Mouse (Mus musculus) G1E (cell line): ENCODE data around the gene Pdlim5. TPM values are rescaled to one million over a fixed set of nuclear protein-coding genes. Genes with fewer than 3 reads are reported as not detected.

ENCODE experiments used
- ATAC-seq: 2 replicates; pipeline ENCODE4 v1.8.0; 2016; ENCODE audit warnings: mild to moderate bottlenecking; ENCODE audit not compliant: insufficient number of reproducible peaks, poor library complexity, low FRiP score, severe bottlenecking; ENCODE audit errors: extremely low read depth
- DNase-seq: peaks from one replicate; pipeline ENCODE4 v3.0.0; 2012; ENCODE audit warnings: low spot score
- H3K27me3 ChIP-seq: 2 replicates; pipeline ENCODE4 v1.6.1; 2012; ENCODE audit warnings: mild to moderate bottlenecking, low read length, inconsistent platforms; ENCODE audit not compliant: insufficient read depth
- H3K36me3 ChIP-seq: replicated peaks from 2 replicates; pipeline ENCODE3; 2012; ENCODE audit warnings: mild to moderate bottlenecking, inconsistent platforms
- H3K4me1 ChIP-seq: 2 replicates; pipeline ENCODE4 v1.6.1; 2012; ENCODE audit warnings: low read depth, low read length, inconsistent platforms, mixed read lengths; ENCODE audit not compliant: insufficient read depth
- H3K4me3 ChIP-seq: 2 replicates; pipeline ENCODE4 v1.5.1; 2012; ENCODE audit warnings: low read depth, mild to moderate bottlenecking, inconsistent platforms, low read length, moderate library complexity, mixed read lengths
- H3K9me3 ChIP-seq: replicated peaks from 2 replicates; pipeline ENCODE4 v1.6.1; 2012; ENCODE audit warnings: inconsistent platforms
- CTCF ChIP-seq: IDR thresholded peaks from 2 replicates; pipeline ENCODE4 v1.5.1; 2012; ENCODE audit warnings: low read depth, low read length, inconsistent platforms, mixed read lengths
- GATA1 ChIP-seq: IDR thresholded peaks from 2 replicates; pipeline ENCODE4 v1.6.1; 2012; ENCODE audit warnings: borderline replicate concordance, low read length, inconsistent platforms, mixed read lengths
- GATA2 ChIP-seq: IDR thresholded peaks from 2 replicates; pipeline ENCODE4 v1.6.1; 2012; ENCODE audit warnings: low read depth, low read length, inconsistent platforms, borderline replicate concordance
- POLR2AphosphoS5 ChIP-seq: IDR thresholded peaks from 2 replicates; pipeline ENCODE4 v1.6.1; 2012; ENCODE audit warnings: low read depth, low read length, inconsistent platforms; ENCODE audit not compliant: insufficient replicate concordance
- TAL1 ChIP-seq: conservative IDR thresholded peaks from 2 replicates; pipeline ENCODE4 v1.6.1; 2012; ENCODE audit warnings: low read depth, low read length, inconsistent platforms, mixed read lengths
- polyA plus RNA-seq: library from polyadenylated mRNA; stranded (reverse); fragments of >175 nt; gene quantifications from 2 replicates; pipeline ENCODE4 v1.2.3, GENCODE M21; 2012
- total RNA-seq, 2 experiments: library from RNA; stranded (forward) in 1 of 2; stranded (reverse) in 1 of 2; fragments of 200-1000 nt in 1 of 2; fragments of >200 nt in 1 of 2; fragmentation: Nextera tagmentation in 1 of 2; gene quantifications; 2 replicates each; pipeline ENCODE4 v1.2.3; 2014 to 2017

The Pdlim5 gene
- total and polyA plus RNA-seq, 3 experiments, result 32.5 to 55.7 (median 33.4) TPM

GRCm38 (mm10) chr3:142413345-142413885 is 17.9 kb upstream of the Pdlim5 start:
- H3K9me3 ChIP-seq, result no peaks in the 10 kb centered on the region
- DNase-seq (no peak), ATAC-seq (no peak)
- H3K27me3 ChIP-seq, result peaks cover 10% of the 10 kb centered on the region; the same call in 1 of the 2 replicates
- H3K4me3 ChIP-seq, result no peak overlapping the region
- TF ChIP-seq CTCF (no peak), TAL1 (no peak), POLR2AphosphoS5 (no peak), GATA1 (no peak), GATA2 (no peak)
- no peaks in the 10 kb centered on the region for H3K36me3 ChIP-seq
- no peaks in the 10 kb centered on the region for H3K4me1 ChIP-seq

- DNase-seq (no peak), ATAC-seq (no peak)
- TF ChIP-seq GATA1 (no peak), CTCF (no peak)
- Histone ChIP-seq H3K27me3 (peaks cover 10% of the 10 kb centered on the region; the same call in 1 of the 2 replicates), H3K9me3 (no peaks in the 10 kb centered on the region), H3K4me1 (no peaks in the 10 kb centered on the region), H3K36me3 (no peaks in the 10 kb centered on the region), H3K4me3 (no peak overlapping the region)
Observed at GRCm38 (mm10) chr3:142410930-142411329, 15.4 kb upstream of the Pdlim5 start.

- H3K4me1 ChIP-seq, result peaks cover 17% of the 10 kb centered on the region
- ATAC-seq, result peak; percentile 73
Observed at GRCm38 (mm10) chr3:142394796-142395508, 544 bp downstream of the Pdlim5 start.

GRCm38 (mm10) chr3:142394000-142394411 is 1.5 kb downstream of the Pdlim5 start:
- Histone ChIP-seq H3K4me3 (peak overlapping the region; percentile 96), H3K9me3 (no peaks in the 10 kb centered on the region), H3K36me3 (peaks cover 11% of the 10 kb centered on the region), H3K27me3 (no peaks in the 10 kb centered on the region), H3K4me1 (peaks cover 17% of the 10 kb centered on the region)
- ATAC-seq (no peak), DNase-seq (no peak)
- TF ChIP-seq TAL1 (no peak), CTCF (no peak), GATA2 (no peak), GATA1 (no peak)

More at GRCm38 (mm10) chr3:142394796-142395508, 544 bp downstream of the Pdlim5 start:
- no peaks in the 10 kb centered on the region for H3K27me3 ChIP-seq
- H3K4me3 ChIP-seq, result peak overlapping the region; percentile 96
- no peak for TF ChIP-seq CTCF
- no peak for TF ChIP-seq GATA1
- no peak for TF ChIP-seq GATA2
- TF ChIP-seq POLR2AphosphoS5, result no peak
- no peak for TF ChIP-seq TAL1
- DNase-seq, result peak; percentile 55
- peaks cover 8% of the 10 kb centered on the region for H3K36me3 ChIP-seq
- no peaks in the 10 kb centered on the region for H3K9me3 ChIP-seq

GRCm38 (mm10) chr3:142391531-142391930 is 4.0 kb downstream of the Pdlim5 start:
- no peak overlapping the region for H3K4me3 ChIP-seq
- DNase-seq, result no peak
- H3K4me1 ChIP-seq, result peaks cover 17% of the 10 kb centered on the region
- H3K36me3 ChIP-seq, result peaks cover 23% of the 10 kb centered on the region
- H3K27me3 ChIP-seq, result no peaks in the 10 kb centered on the region
- TF ChIP-seq CTCF, result no peak
- H3K9me3 ChIP-seq, result no peaks in the 10 kb centered on the region
- ATAC-seq, result no peak

GRCm38 (mm10) chr3:142390288-142390687 is 5.2 kb downstream of the Pdlim5 start:
- TF ChIP-seq TAL1 (no peak), CTCF (no peak), POLR2AphosphoS5 (no peak), GATA2 (no peak), GATA1 (no peak)
- Histone ChIP-seq H3K4me3 (no peak overlapping the region), H3K27me3 (no peaks in the 10 kb centered on the region), H3K36me3 (peaks cover 24% of the 10 kb centered on the region), H3K4me1 (peaks cover 12% of the 10 kb centered on the region), H3K9me3 (no peaks in the 10 kb centered on the region)
- ATAC-seq (no peak), DNase-seq (no peak)
